Mouse (Mus musculus): ENCODE results near the gene Smad3. TPM values are rescaled to one million over a fixed set of nuclear protein-coding genes. Genes with fewer than 3 reads are reported as not detected.

Gene Smad3
- polyA plus RNA-seq, 1 experiment from 2014 or later = 11.8 TPM

DNA sequence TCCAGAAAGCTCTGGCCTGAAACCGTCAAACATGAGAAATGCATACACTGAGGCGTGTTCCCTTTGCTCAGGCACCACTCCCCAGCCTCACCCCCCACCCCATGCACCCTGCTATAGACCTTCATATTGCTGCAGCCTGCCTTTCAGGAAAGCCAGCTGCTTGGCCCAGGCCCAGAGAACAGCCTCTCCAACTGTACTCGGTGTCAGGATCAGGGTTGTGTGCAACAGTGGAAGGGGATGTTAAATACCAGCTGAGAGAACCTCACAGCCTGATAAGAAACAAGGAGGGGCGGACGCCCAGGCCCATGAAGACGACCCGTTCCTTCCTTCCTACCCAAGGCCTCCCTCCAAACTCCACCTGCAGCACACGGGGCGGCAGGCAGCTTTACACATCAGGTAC lies 75.5 kb downstream of the Smad3 start:
- ATAC-seq = peak; percentile 11
- peaks cover 4% of the 10 kb centered on the region; the same call in 1 of the 2 replicates for H3K4me1 ChIP-seq (ENCODE audit: insufficient read depth, low read depth, low read length)
- H3K36me3 ChIP-seq (ENCODE audit: insufficient read depth, low read length) = no peaks in the 10 kb centered on the region
- TF ChIP-seq EP300 (IDR thresholded peaks at IDR 0.05) (no peak), CTCF (IDR thresholded peaks at IDR 0.05) (no peak)
- H3K9ac ChIP-seq (replicated peaks; ENCODE audit: low read depth) = no peak overlapping the region
- no peaks in the 10 kb centered on the region for H3K9me3 ChIP-seq (ENCODE audit: low read length)
- DNase-seq (ENCODE audit: low spot score) = peak; percentile 48
- no peaks in the 10 kb centered on the region for H3K27me3 ChIP-seq (replicated peaks; ENCODE audit: insufficient read depth, low read length)
- H3K4me2 ChIP-seq (replicated peaks; ENCODE audit: low read depth, low read length) = no peak overlapping the region
- WGBS = 36% methylated on average over 9 of the region's 9 CpGs
- no peak overlapping the region for H3K4me3 ChIP-seq (ENCODE audit: low read depth, low read length)
- no peak overlapping the region for H3K27ac ChIP-seq (ENCODE audit: low read length)

- H3K4me1 ChIP-seq (ENCODE audit: insufficient read depth, low read depth, low read length) = peaks cover 4% of the 10 kb centered on the region; the same call in 1 of the 2 replicates
- H3K4me3 ChIP-seq (ENCODE audit: low read depth, low read length) = no peak overlapping the region
- no peaks in the 10 kb centered on the region for H3K36me3 ChIP-seq (ENCODE audit: insufficient read depth, low read length)
- TF ChIP-seq EP300 (IDR thresholded peaks at IDR 0.05) (no peak), CTCF (IDR thresholded peaks at IDR 0.05) (no peak)
- H3K9me3 ChIP-seq (ENCODE audit: low read length) = no peaks in the 10 kb centered on the region
- no peak overlapping the region for H3K4me2 ChIP-seq (replicated peaks; ENCODE audit: low read depth, low read length)
- no peak overlapping the region for H3K9ac ChIP-seq (replicated peaks; ENCODE audit: low read depth)
- DNase-seq (ENCODE audit: low spot score) (peak; percentile 89), ATAC-seq (peak; percentile 91)
- H3K27me3 ChIP-seq (replicated peaks; ENCODE audit: insufficient read depth, low read length) = no peaks in the 10 kb centered on the region
- peak overlapping the region; percentile 59; the same call in 1 of the 2 replicates for H3K27ac ChIP-seq (ENCODE audit: low read length)
- 44% methylated on average over 1 of the region's 1 CpGs for WGBS
Measured at GRCm38 (mm10) chr9:63678076-63678475, 79.7 kb downstream of the Smad3 start.

DNA sequence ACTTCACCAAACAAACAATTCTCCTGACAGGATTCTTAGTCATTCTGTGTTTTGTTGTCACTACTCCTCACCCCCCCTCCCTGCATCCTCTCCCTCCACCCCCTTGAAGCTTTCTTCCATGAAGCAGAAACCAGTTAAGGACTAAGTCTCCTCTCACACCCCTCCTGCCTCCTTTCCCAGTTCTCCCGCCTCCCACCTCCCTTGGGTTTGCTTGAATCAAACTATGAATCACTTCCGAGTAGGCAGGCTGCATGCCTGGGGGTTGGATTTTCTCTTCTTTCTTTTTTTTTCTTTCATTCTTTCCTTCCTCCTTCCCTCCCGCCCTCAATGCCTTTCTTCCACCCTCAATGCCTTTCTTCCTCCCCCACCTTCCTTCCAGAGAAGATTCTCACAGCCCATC lies 80.2 kb downstream of the Smad3 start:
- peak; percentile 59 for ATAC-seq

DNA sequence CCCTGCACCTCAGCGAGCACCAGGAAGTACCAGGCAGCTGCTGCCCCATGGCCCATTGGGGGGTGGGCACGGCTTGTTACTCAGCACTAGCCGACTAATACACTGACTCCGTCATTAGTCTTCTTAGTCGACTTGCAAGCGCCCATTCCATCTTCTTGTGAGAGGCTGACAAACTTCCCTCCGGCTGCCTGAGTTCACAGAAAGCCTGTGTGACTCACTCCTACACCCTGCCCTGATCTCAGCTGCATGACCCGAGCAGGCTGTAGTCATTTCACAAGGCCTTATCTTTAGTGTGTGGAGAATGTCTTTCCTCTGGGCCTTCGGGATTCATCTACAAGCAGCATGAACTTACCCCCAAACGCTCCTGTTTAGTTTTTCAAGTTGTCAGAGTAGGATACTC lies 83.2 kb downstream of the Smad3 start:
- no peaks in the 10 kb centered on the region for H3K9me3 ChIP-seq (ENCODE audit: low read length)

More for the DNA sequence above, 80.2 kb downstream of the Smad3 start:
- peak; percentile 71 for DNase-seq (ENCODE audit: low spot score)
- peak overlapping the region; percentile 59; the same call in 1 of the 2 replicates for H3K27ac ChIP-seq (ENCODE audit: low read length)
- TF ChIP-seq CTCF (IDR thresholded peaks at IDR 0.05) (no peak), EP300 (IDR thresholded peaks at IDR 0.05) (no peak)
- no peak overlapping the region for H3K9ac ChIP-seq (replicated peaks; ENCODE audit: low read depth)
- peaks cover 4% of the 10 kb centered on the region; the same call in 1 of the 2 replicates for H3K4me1 ChIP-seq (ENCODE audit: insufficient read depth, low read depth, low read length)
- 25% methylated on average over 3 of the region's 3 CpGs for WGBS
- no peak overlapping the region for H3K4me2 ChIP-seq (replicated peaks; ENCODE audit: low read depth, low read length)
- H3K9me3 ChIP-seq (ENCODE audit: low read length) = no peaks in the 10 kb centered on the region
- no peaks in the 10 kb centered on the region for H3K27me3 ChIP-seq (replicated peaks; ENCODE audit: insufficient read depth, low read length)
- no peak overlapping the region for H3K4me3 ChIP-seq (ENCODE audit: low read depth, low read length)
- no peaks in the 10 kb centered on the region for H3K36me3 ChIP-seq (ENCODE audit: insufficient read depth, low read length)

GRCm38 (mm10) chr9:63673494-63673805 lies 84.3 kb downstream of the Smad3 start:
- Histone ChIP-seq H3K27me3 (replicated peaks; ENCODE audit: insufficient read depth, low read length) (no peaks in the 10 kb centered on the region), H3K9me3 (ENCODE audit: low read length) (no peaks in the 10 kb centered on the region), H3K4me2 (replicated peaks; ENCODE audit: low read depth, low read length) (no peak overlapping the region), H3K4me1 (ENCODE audit: insufficient read depth, low read depth, low read length) (peaks cover 14% of the 10 kb centered on the region), H3K27ac (ENCODE audit: low read length) (no peak overlapping the region), H3K9ac (replicated peaks; ENCODE audit: low read depth) (no peak overlapping the region), H3K36me3 (ENCODE audit: insufficient read depth, low read length) (no peaks in the 10 kb centered on the region), H3K4me3 (ENCODE audit: low read depth, low read length) (no peak overlapping the region)
- ATAC-seq = no peak
- TF ChIP-seq EP300 (IDR thresholded peaks at IDR 0.05) = no peak
- no peak for TF ChIP-seq CTCF (IDR thresholded peaks at IDR 0.05)
- no peak for DNase-seq (ENCODE audit: low spot score)
- 67% methylated on average over 3 of the region's 3 CpGs for WGBS

More for the DNA sequence above, 83.2 kb downstream of the Smad3 start:
- H3K27ac ChIP-seq (ENCODE audit: low read length) = no peak overlapping the region
- peaks cover 8% of the 10 kb centered on the region for H3K4me1 ChIP-seq (ENCODE audit: insufficient read depth, low read depth, low read length)
- H3K4me2 ChIP-seq (replicated peaks; ENCODE audit: low read depth, low read length) = no peak overlapping the region
- H3K36me3 ChIP-seq (ENCODE audit: insufficient read depth, low read length) = no peaks in the 10 kb centered on the region
- 65% methylated on average over 10 of the region's 10 CpGs for WGBS
- TF ChIP-seq CTCF (IDR thresholded peaks at IDR 0.05) (no peak), EP300 (IDR thresholded peaks at IDR 0.05) (no peak)
- no peak overlapping the region for H3K4me3 ChIP-seq (ENCODE audit: low read depth, low read length)
- H3K9ac ChIP-seq (replicated peaks; ENCODE audit: low read depth) = no peak overlapping the region
- H3K27me3 ChIP-seq (replicated peaks; ENCODE audit: insufficient read depth, low read length) = no peaks in the 10 kb centered on the region
- no peak for ATAC-seq
- DNase-seq (ENCODE audit: low spot score) = peak; percentile 55

DNA sequence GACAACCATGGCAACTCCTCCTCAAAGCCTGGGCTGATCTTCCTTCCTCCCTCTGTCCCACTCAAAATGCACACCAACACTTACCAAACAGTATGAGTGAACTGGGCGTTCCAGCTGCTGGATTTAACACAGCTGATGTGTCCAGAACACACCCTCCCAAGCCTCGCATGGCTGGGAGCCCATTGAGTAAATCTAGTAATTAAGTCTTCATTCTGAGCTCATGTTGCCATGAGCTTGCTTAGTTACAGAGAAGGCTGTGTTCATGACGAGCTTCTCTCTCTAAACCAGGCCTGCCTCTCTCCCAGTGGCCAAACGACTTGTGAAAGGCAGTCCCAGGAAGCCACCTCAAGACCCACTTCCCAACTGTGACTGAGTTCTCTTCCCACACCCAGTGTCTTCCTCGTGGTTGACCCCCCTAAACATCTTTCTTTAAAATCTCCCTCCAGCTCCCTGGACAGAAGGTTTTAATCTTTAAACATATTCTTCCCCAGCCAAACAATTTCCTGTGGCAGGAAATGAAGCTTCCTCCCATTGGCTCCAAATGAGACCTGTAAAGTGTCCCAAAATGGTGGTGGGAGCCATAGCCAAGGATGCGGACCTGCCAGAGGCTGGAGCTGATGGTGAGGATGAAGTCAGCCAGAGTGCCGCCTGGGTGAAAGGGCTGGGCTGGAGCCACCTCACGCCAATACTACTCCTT lies 84.8 kb downstream of the Smad3 start:
- no peak overlapping the region for H3K4me3 ChIP-seq (ENCODE audit: low read depth, low read length)
- H3K4me2 ChIP-seq (replicated peaks; ENCODE audit: low read depth, low read length) = no peak overlapping the region
- WGBS = 49% methylated on average over 8 of the region's 8 CpGs
- no peaks in the 10 kb centered on the region for H3K27me3 ChIP-seq (replicated peaks; ENCODE audit: insufficient read depth, low read length)
- H3K9ac ChIP-seq (replicated peaks; ENCODE audit: low read depth) = no peak overlapping the region
- peak; percentile 63 for DNase-seq (ENCODE audit: low spot score)
- H3K9me3 ChIP-seq (ENCODE audit: low read length) = no peaks in the 10 kb centered on the region
- H3K27ac ChIP-seq (ENCODE audit: low read length) = no peak overlapping the region
- H3K4me1 ChIP-seq (ENCODE audit: insufficient read depth, low read depth, low read length) = peaks cover 19% of the 10 kb centered on the region
- TF ChIP-seq EP300 (IDR thresholded peaks at IDR 0.05) = no peak
- TF ChIP-seq CTCF (IDR thresholded peaks at IDR 0.05) = no peak
- peak; percentile 16 for ATAC-seq
- H3K36me3 ChIP-seq (ENCODE audit: insufficient read depth, low read length) = no peaks in the 10 kb centered on the region
